Mouse (Mus musculus) embryonic facial prominence, embryonic 10.5 days (tissue): Measurements from ENCODE around the gene Ccdc82. TPM values are rescaled to one million over a fixed set of nuclear protein-coding genes. Genes with fewer than 3 reads are reported as not detected.

Experiments used
- DNase-seq: peaks from one replicate; pipeline ENCODE4 v3.0.0-alpha.2; 2017; ENCODE audit warnings: low spot score
- H3K27ac ChIP-seq: fragments of 300-500 bp; sonication (generic); replicated peaks from 2 replicates; pipeline ENCODE4 v1.5.1; 2016; ENCODE audit warnings: mild to moderate bottlenecking
- H3K27me3 ChIP-seq: fragments of 300-500 bp; sonication (generic); replicated peaks from 2 replicates; pipeline ENCODE4 v1.6.1; 2016; ENCODE audit warnings: low read depth, mild to moderate bottlenecking; ENCODE audit not compliant: poor library complexity, severe bottlenecking
- H3K36me3 ChIP-seq: fragments of 300-500 bp; sonication (generic); replicated peaks from 2 replicates; pipeline ENCODE4 v1.6.1; 2016; ENCODE audit warnings: mild to moderate bottlenecking, moderate library complexity
- H3K4me1 ChIP-seq: fragments of 300-500 bp; sonication (generic); 2 replicates; pipeline ENCODE4 v1.6.1; 2016
- H3K4me3 ChIP-seq: fragments of 300-500 bp; sonication (generic); 2 replicates; pipeline ENCODE4 v1.5.1; 2016; ENCODE audit warnings: mild to moderate bottlenecking, moderate library complexity
- H3K9me3 ChIP-seq: fragments of 300-500 bp; sonication (generic); 2 replicates; pipeline ENCODE4 v1.6.1; 2016; ENCODE audit warnings: mild to moderate bottlenecking
- WGBS: fragments of 180-500 bp; shearing (Covaris S2); methylation state at CpG from one replicate; pipeline ENCODE4 v1.1.7; 2016; 5-methylcytosine and 5-hydroxymethylcytosine counted together
- polyA plus RNA-seq: library from polyadenylated mRNA; unstranded; fragments of >200 nt; fragmentation: Nextera tagmentation; extraction: Ambion mirVana; gene quantifications from 2 replicates; pipeline ENCODE4 v1.2.1, GENCODE M21; 2016

Gene Ccdc82
- polyA plus RNA-seq, 1 experiment from 2014 or later: 6.3 TPM

GRCm38 (mm10) chr9:13300891-13301782 lies 54.4 kb downstream of the Ccdc82 start:
- Histone ChIP-seq H3K4me1 (peaks cover 67% of the 10 kb centered on the region), H3K4me3 (no peak overlapping the region), H3K36me3 (no peaks in the 10 kb centered on the region), H3K27ac (no peak overlapping the region), H3K27me3 (peaks cover 11% of the 10 kb centered on the region; the same call in 1 of the 2 replicates), H3K9me3 (no peaks in the 10 kb centered on the region)
- 83% methylated on average over 9 of the region's 9 CpGs for WGBS
- DNase-seq: no peak

GRCm38 (mm10) chr9:13302183-13302825 lies 55.5 kb downstream of the Ccdc82 start:
- WGBS: 64% methylated on average over 6 of the region's 6 CpGs
- Histone ChIP-seq H3K4me3 (no peak overlapping the region), H3K9me3 (no peaks in the 10 kb centered on the region), H3K27ac (no peak overlapping the region), H3K4me1 (peaks cover 74% of the 10 kb centered on the region), H3K36me3 (no peaks in the 10 kb centered on the region), H3K27me3 (peaks cover 11% of the 10 kb centered on the region; the same call in 1 of the 2 replicates)
- DNase-seq: no peak

GRCm38 (mm10) chr9:13303099-13303771 lies 56.5 kb downstream of the Ccdc82 start:
- peaks cover 11% of the 10 kb centered on the region; the same call in 1 of the 2 replicates for H3K27me3 ChIP-seq
- no peak for DNase-seq
- H3K27ac ChIP-seq: no peak overlapping the region
- no peaks in the 10 kb centered on the region for H3K9me3 ChIP-seq
- 61% methylated on average over 5 of the region's 5 CpGs for WGBS
- no peaks in the 10 kb centered on the region for H3K36me3 ChIP-seq
- H3K4me3 ChIP-seq: no peak overlapping the region
- peaks cover 71% of the 10 kb centered on the region for H3K4me1 ChIP-seq

GRCm38 (mm10) chr9:13303976-13304375 lies 57.2 kb downstream of the Ccdc82 start:
- H3K9me3 ChIP-seq: no peaks in the 10 kb centered on the region
- no peak overlapping the region for H3K27ac ChIP-seq

GRCm38 (mm10) chr9:13306471-13306870 lies 59.7 kb downstream of the Ccdc82 start:
- H3K4me1 ChIP-seq: peaks cover 49% of the 10 kb centered on the region
- 94% methylated on average over 3 of the region's 3 CpGs for WGBS

More at GRCm38 (mm10) chr9:13303976-13304375, 57.2 kb downstream of the Ccdc82 start:
- no peak overlapping the region for H3K4me3 ChIP-seq
- peaks cover 64% of the 10 kb centered on the region for H3K4me1 ChIP-seq
- no peak for DNase-seq
- peaks cover 10% of the 10 kb centered on the region; the same call in 1 of the 2 replicates for H3K27me3 ChIP-seq
- 67% methylated on average over 6 of the region's 6 CpGs for WGBS
- H3K36me3 ChIP-seq: no peaks in the 10 kb centered on the region

GRCm38 (mm10) chr9:13307226-13307625 lies 60.5 kb downstream of the Ccdc82 start:
- peaks cover 41% of the 10 kb centered on the region for H3K4me1 ChIP-seq
- H3K4me3 ChIP-seq: no peak overlapping the region
- H3K27me3 ChIP-seq: no peaks in the 10 kb centered on the region
- no peaks in the 10 kb centered on the region for H3K9me3 ChIP-seq
- H3K27ac ChIP-seq: peak overlapping the region; percentile 30
- DNase-seq: no peak
- WGBS: 44% methylated on average over 4 of the region's 4 CpGs
- H3K36me3 ChIP-seq: no peaks in the 10 kb centered on the region

More at GRCm38 (mm10) chr9:13306471-13306870, 59.7 kb downstream of the Ccdc82 start:
- Histone ChIP-seq H3K36me3 (no peaks in the 10 kb centered on the region), H3K4me3 (no peak overlapping the region), H3K9me3 (no peaks in the 10 kb centered on the region), H3K27me3 (no peaks in the 10 kb centered on the region), H3K27ac (no peak overlapping the region)
- no peak for DNase-seq

DNA sequence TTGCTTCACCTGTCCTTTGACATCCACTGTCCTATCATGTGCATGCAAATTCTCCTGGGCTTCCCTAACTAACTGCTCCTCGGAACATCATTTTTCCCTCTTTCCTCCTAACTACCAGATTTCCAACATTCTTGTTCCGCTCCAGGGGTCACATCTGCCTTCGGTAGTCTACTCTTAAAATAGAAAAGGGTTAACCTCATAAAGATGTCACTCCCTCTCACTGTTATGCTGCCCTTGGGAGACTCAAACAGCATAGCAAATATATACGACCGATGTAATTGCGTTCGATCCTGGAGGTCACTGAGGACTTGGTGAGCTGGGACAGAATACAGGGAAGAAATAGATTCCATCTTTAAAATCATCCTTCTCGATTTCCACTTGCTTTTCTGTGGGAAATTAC lies 62.0 kb downstream of the Ccdc82 start:
- H3K27ac ChIP-seq: no peak overlapping the region
- H3K4me3 ChIP-seq: no peak overlapping the region
- H3K27me3 ChIP-seq: no peaks in the 10 kb centered on the region
- peaks cover 34% of the 10 kb centered on the region for H3K4me1 ChIP-seq
- H3K36me3 ChIP-seq: no peaks in the 10 kb centered on the region
- no peak for DNase-seq
- 76% methylated on average over 8 of the region's 8 CpGs for WGBS
- no peaks in the 10 kb centered on the region for H3K9me3 ChIP-seq

DNA sequence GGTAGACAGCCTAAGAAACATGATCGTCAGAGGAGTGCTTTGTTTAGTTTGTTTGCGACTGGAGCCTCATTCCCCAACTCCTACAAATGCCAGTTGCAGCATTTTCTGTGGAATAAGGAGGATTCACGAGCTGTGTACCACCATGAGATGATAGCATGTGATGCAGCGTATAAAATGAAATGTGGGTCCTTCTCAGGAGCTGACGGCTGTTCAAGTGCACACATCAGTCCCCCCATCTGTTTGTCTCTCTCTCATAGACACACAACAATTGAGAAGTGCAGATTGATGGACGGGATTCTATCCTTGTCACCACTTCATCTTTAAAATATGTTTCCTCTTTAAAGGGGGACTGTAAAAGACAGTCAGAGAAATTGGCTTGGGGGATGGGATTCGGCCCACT lies 63.1 kb downstream of the Ccdc82 start:
- H3K9me3 ChIP-seq: no peaks in the 10 kb centered on the region
- H3K27me3 ChIP-seq: no peaks in the 10 kb centered on the region
- no peak overlapping the region for H3K4me3 ChIP-seq
- DNase-seq: no peak
- no peak overlapping the region for H3K27ac ChIP-seq
- WGBS: 74% methylated on average over 7 of the region's 7 CpGs
- H3K36me3 ChIP-seq: no peaks in the 10 kb centered on the region
- H3K4me1 ChIP-seq: peaks cover 32% of the 10 kb centered on the region

DNA sequence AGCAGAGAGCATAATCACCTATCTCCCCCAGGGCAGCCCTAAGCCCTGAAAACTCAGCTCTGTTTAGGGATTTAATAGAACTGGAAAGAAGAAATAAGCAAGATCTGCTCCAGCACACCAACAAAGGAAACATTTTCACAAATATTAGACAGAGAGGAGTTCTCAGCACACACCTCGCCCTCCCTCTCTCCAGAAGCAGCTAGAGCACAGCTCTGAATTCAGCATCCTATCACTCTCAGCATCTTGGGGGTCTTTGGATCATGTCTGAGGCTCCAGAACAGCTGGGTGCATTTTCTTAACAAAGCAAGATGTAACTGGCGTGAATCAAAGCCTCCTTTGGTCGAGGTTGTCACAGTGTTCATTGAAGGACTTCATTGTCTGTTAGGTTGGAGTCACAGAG lies 63.5 kb downstream of the Ccdc82 start:
- Histone ChIP-seq H3K9me3 (no peaks in the 10 kb centered on the region), H3K27me3 (no peaks in the 10 kb centered on the region), H3K4me3 (no peak overlapping the region), H3K4me1 (peaks cover 36% of the 10 kb centered on the region), H3K27ac (no peak overlapping the region), H3K36me3 (no peaks in the 10 kb centered on the region)
- 45% methylated on average over 3 of the region's 3 CpGs for WGBS
- DNase-seq: no peak

- H3K27me3 ChIP-seq: no peaks in the 10 kb centered on the region
- DNase-seq: no peak
- no peak overlapping the region for H3K27ac ChIP-seq
- H3K9me3 ChIP-seq: no peaks in the 10 kb centered on the region
- H3K4me1 ChIP-seq: peaks cover 43% of the 10 kb centered on the region
- 39% methylated on average over 2 of the region's 2 CpGs for WGBS
- H3K4me3 ChIP-seq: no peak overlapping the region
- no peaks in the 10 kb centered on the region for H3K36me3 ChIP-seq
Observed at GRCm38 (mm10) chr9:13311094-13311493, 64.3 kb downstream of the Ccdc82 start.

DNA sequence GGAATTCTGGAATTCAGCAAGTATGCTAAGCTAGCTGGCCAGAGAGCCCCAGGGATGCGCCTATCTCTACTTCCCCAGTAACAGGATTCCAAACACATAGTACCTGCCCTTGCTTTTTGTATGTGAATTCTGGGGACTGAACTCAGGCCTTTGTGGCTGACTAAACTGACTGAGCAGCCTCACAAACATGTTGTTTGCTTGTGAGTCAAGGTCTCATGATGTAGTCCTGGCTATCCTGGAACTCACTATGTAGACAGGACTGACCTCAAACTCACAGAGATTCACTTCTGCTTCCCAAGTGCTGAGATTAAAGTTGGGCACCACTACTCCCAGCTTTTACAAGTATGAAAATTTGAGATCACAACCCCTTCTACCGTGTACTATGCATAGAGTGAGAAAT lies 67.2 kb downstream of the Ccdc82 start:
- WGBS: 94% methylated on average over 2 of the region's 2 CpGs
- peaks cover 31% of the 10 kb centered on the region for H3K4me1 ChIP-seq
- no peaks in the 10 kb centered on the region for H3K27me3 ChIP-seq
- DNase-seq: no peak
- H3K9me3 ChIP-seq: no peaks in the 10 kb centered on the region
- no peaks in the 10 kb centered on the region for H3K36me3 ChIP-seq
- H3K27ac ChIP-seq: no peak overlapping the region
- H3K4me3 ChIP-seq: no peak overlapping the region

DNA sequence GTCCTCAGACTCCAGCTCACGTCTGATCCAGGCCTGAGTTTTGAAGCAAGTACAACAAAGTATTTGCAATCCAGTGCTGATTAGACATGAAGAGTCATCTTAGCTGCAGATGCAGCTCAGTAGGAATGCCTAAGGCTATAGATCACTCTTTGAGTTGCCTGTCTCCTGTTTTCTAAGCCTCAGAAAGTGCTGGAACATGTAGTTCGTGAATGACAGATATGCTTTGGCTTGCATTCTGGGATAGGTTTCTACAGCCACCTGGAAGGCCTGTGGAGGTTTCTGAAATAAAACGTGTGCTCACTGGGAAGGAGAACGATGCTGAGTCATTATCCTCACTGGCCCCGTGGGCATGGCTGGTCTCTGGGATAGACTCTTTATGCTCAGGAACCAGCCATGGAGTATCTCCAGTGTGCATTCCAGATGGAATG lies 67.8 kb downstream of the Ccdc82 start:
- DNase-seq: no peak
- 79% methylated on average over 5 of the region's 5 CpGs for WGBS
- H3K27ac ChIP-seq: no peak overlapping the region
- no peaks in the 10 kb centered on the region for H3K36me3 ChIP-seq
- no peaks in the 10 kb centered on the region for H3K9me3 ChIP-seq
- H3K27me3 ChIP-seq: no peaks in the 10 kb centered on the region
- H3K4me1 ChIP-seq: peaks cover 31% of the 10 kb centered on the region
- H3K4me3 ChIP-seq: no peak overlapping the region
